ENCODE assay signal across 9 mouse cellular contexts in the genomic region with DNA sequence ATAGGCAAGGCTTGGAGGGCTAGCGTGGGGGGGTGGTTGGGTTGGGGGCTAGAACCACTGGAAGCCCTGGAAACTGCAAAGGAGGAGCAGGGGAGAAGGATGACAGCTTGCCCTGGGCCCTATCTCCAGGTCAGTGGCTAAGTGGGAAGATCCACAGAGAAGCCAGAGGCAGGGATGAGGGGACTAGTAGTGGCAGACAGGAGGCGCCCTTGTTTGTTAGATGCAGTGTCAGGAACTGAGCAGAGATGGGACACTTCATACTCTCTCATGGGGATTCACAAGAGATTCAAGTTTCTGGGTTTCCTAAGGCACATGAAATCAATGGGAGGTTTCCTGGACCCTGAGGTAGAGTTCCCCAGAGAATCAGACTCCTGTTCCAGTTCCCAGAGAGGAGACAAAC. TPM values are rescaled to one million over a fixed set of nuclear protein-coding genes. Genes with fewer than 3 reads are reported as not detected.
DNase-seq lines count a peak whose midpoint lies in the region; ATAC-seq and TF ChIP-seq lines count a peak whose summit lies in the region.
"Had no signal": no experiment of that assay in that cellular context is flagged by ENCODE, and none has a peak within 500 bp of the region (broad histone marks: within the 10 kb centered on the region; RNA-seq: fewer than 3 reads in every experiment).

No protein-coding gene starts in this region.

- no peak for TF ChIP-seq POLR2A in ES-Bruce4 (IDR thresholded peaks at IDR 0.05; ENCODE audit: insufficient read depth, low read length)
- TF ChIP-seq POLR2A in cortical plate, adult 2 months (IDR thresholded peaks at IDR 0.05; ENCODE audit: extremely low read depth, insufficient read depth, low read length), result no peak

- TF ChIP-seq CTCF in ES-Bruce4 (IDR thresholded peaks at IDR 0.05; ENCODE audit: low read depth, low read length), result peak; percentile 55
- TF ChIP-seq CTCF in cortical plate, adult 2 months (IDR thresholded peaks at IDR 0.05; ENCODE audit: extremely low read depth, insufficient read depth, low read length), result peak; percentile 50
- peak; percentile 58 for TF ChIP-seq CTCF in lung, embryonic 14.5 days (IDR thresholded peaks at IDR 0.05; ENCODE audit: low read depth)

- no peak overlapping the region for H3K4me2 ChIP-seq in heart, embryonic 11.5 days
- no peak overlapping the region for H3K4me2 ChIP-seq in lung, embryonic 14.5 days
- H3K4me2 ChIP-seq: neural tube, embryonic 13.5 days had no signal

- H3K4me3 ChIP-seq in heart, embryonic 11.5 days (ENCODE audit: low read depth, low read length), result no peak overlapping the region
- H3K4me3 ChIP-seq in ES-Bruce4 (ENCODE audit: low read depth, low read length), result no peak overlapping the region
- no peak overlapping the region for H3K4me3 ChIP-seq in cortical plate, adult 2 months (ENCODE audit: insufficient read depth, low read length)
- no peak overlapping the region for H3K4me3 ChIP-seq in lung, embryonic 14.5 days (ENCODE audit: low read depth, low read length)
- H3K4me3 ChIP-seq: neural tube, embryonic 13.5 days had no signal

- DNase-seq in heart, adult 8-10 months (ENCODE audit: low spot score), result peak; percentile 60
- DNase-seq in lung, embryonic 14.5 days, result peak; percentile 40
- no peak for DNase-seq in spleen, postnatal 36 days (ENCODE audit: low spot score in 2 of 2)
- DNase-seq in frontal cortex, postnatal 25 days (ENCODE audit: low spot score in 2 of 2), result no peak

- no peak for ATAC-seq in heart, embryonic 11.5 days (replicated peaks; ENCODE audit: insufficient number of reproducible peaks, low FRiP score, low TSS enrichment)
- ATAC-seq in lung, embryonic 14.5 days (ENCODE audit: insufficient read depth), result 0 out of 2 replicates have a peak, but pooled peaks have one; percentile 18
- no peak for ATAC-seq in frontal cortex, adult (ENCODE audit: low TSS enrichment)

- H3K4me1 ChIP-seq in heart, embryonic 11.5 days (ENCODE audit: control insufficient read depth, insufficient read depth, low read length), result no peaks in the 10 kb centered on the region
- H3K4me1 ChIP-seq in ES-Bruce4 (ENCODE audit: control insufficient read depth, insufficient read depth, low read length), result no peaks in the 10 kb centered on the region
- no peaks in the 10 kb centered on the region for H3K4me1 ChIP-seq in cortical plate, adult 2 months (ENCODE audit: control insufficient read depth, insufficient read depth, low read length)
- peaks cover 11% of the 10 kb centered on the region; the same call in 1 of the 2 replicates for H3K4me1 ChIP-seq in lung, embryonic 14.5 days (ENCODE audit: insufficient read depth)

- no peaks in the 10 kb centered on the region for H3K36me3 ChIP-seq in heart, embryonic 11.5 days (ENCODE audit: control insufficient read depth, insufficient read depth, low read length)
- H3K36me3 ChIP-seq in ES-Bruce4 (ENCODE audit: control insufficient read depth, insufficient read depth, low read length, poor library complexity, severe bottlenecking), result no peaks in the 10 kb centered on the region
- no peaks in the 10 kb centered on the region for H3K36me3 ChIP-seq in lung, embryonic 14.5 days (ENCODE audit: insufficient read depth)
- H3K36me3 ChIP-seq: neural tube, embryonic 13.5 days had no signal

- H3K9me3 ChIP-seq in heart, embryonic 11.5 days (replicated peaks; ENCODE audit: control insufficient read depth, low read length), result no peaks in the 10 kb centered on the region
- no peaks in the 10 kb centered on the region for H3K9me3 ChIP-seq in ES-Bruce4 (replicated peaks; ENCODE audit: control insufficient read depth, insufficient read depth, low read length, poor library complexity, severe bottlenecking)
- H3K9me3 ChIP-seq in lung, embryonic 14.5 days (ENCODE audit: low read depth, low read length), result no peaks in the 10 kb centered on the region
- H3K9me3 ChIP-seq: neural tube, embryonic 13.5 days had no signal

- no peak overlapping the region for H3K9ac ChIP-seq in heart, embryonic 11.5 days (ENCODE audit: low read depth, low read length)
- H3K9ac ChIP-seq in ES-Bruce4 (ENCODE audit: low read depth, poor library complexity, severe bottlenecking), result no peak overlapping the region
- H3K9ac ChIP-seq in lung, embryonic 14.5 days, result no peak overlapping the region
- H3K9ac ChIP-seq: neural tube, embryonic 13.5 days had no signal

- no peak for TF ChIP-seq EP300 in ES-Bruce4 (IDR thresholded peaks at IDR 0.05; ENCODE audit: insufficient read depth, low read depth, low read length)

- H3K27ac ChIP-seq in heart, embryonic 11.5 days (ENCODE audit: low read depth, low read length), result no peak overlapping the region
- H3K27ac ChIP-seq in ES-Bruce4 (ENCODE audit: insufficient read depth, low read length), result no peak overlapping the region
- no peak overlapping the region for H3K27ac ChIP-seq in cortical plate, adult 2 months (ENCODE audit: insufficient read depth, low read length)
- no peak overlapping the region for H3K27ac ChIP-seq in lung, embryonic 14.5 days (ENCODE audit: low read depth)
- H3K27ac ChIP-seq: neural tube, embryonic 13.5 days had no signal

- H3K27me3 ChIP-seq in heart, embryonic 11.5 days (ENCODE audit: control insufficient read depth, insufficient read depth, low read length), result peaks cover 10% of the 10 kb centered on the region
- no peaks in the 10 kb centered on the region for H3K27me3 ChIP-seq in ES-Bruce4 (ENCODE audit: control insufficient read depth, insufficient read depth, low read length, poor library complexity, severe bottlenecking)
- no peaks in the 10 kb centered on the region for H3K27me3 ChIP-seq in lung, embryonic 14.5 days (ENCODE audit: insufficient read depth, low read length)
- H3K27me3 ChIP-seq: neural tube, embryonic 13.5 days had no signal

- WGBS in heart, embryonic 11.5 days (ENCODE audit: insufficient replicate concordance), result 38% methylated on average over 2 of the region's 2 CpGs
- 24% methylated on average over 2 of the region's 2 CpGs for WGBS in lung, embryonic 14.5 days

RNA-seq across cellular contexts. Expression of gene Angpt4, which starts 30.3 kb away (rescaled TPM):
- total RNA-seq in heart, adult 8-10 months (2022), result under 1 TPM in 3 of 4 experiments, not detected in 1; 0.14 to 0.22 (median 0.16) TPM
- 0.21 and 0.30 TPM in 2 replicates for polyA plus RNA-seq in heart, embryonic 11.5 days (2014; fragmentation: Nextera tagmentation; extraction: Ambion mirVana)
- 0.25 TPM in 1 of 2 replicates, not detected in the other for polyA plus RNA-seq in ES-Bruce4 (2011; ENCODE audit: insufficient read depth, insufficient read length, low read depth, missing spikeins)
- 0.09 and 0.10 TPM in 2 replicates for polyA plus RNA-seq in cortical plate, adult 2 months (2012; rRNA removed)
- polyA plus RNA-seq in lung, embryonic 14.5 days (2014; fragmentation: Nextera tagmentation; extraction: Ambion mirVana), result 0.23 and 0.32 TPM in 2 replicates

RNA-seq across cellular contexts. Expression of gene Fam110a, which starts 38.8 kb away (rescaled TPM):
- total RNA-seq in heart, adult 8-10 months (2022), result 1 to 10 TPM; 2.8 to 5.0 (median 4.3) TPM
- 9.7 and 10.5 TPM in 2 replicates for polyA plus RNA-seq in heart, embryonic 11.5 days (2014; fragmentation: Nextera tagmentation; extraction: Ambion mirVana)
- 13.6 and 14.4 TPM in 2 replicates for polyA plus RNA-seq in ES-Bruce4 (2011; ENCODE audit: insufficient read depth, insufficient read length, low read depth, missing spikeins)
- 6.6 and 6.9 TPM in 2 replicates for polyA plus RNA-seq in cortical plate, adult 2 months (2012; rRNA removed)
- 29.3 and 29.4 TPM in 2 replicates for polyA plus RNA-seq in lung, embryonic 14.5 days (2014; fragmentation: Nextera tagmentation; extraction: Ambion mirVana)

RNA-seq across cellular contexts. Expression of gene Slc52a3, which starts 55.0 kb away (rescaled TPM):
- total RNA-seq in heart, adult 8-10 months (2022), result 1 to 10 TPM; 1.2 to 4.2 (median 2.3) TPM
- 0.80 and 0.86 TPM in 2 replicates for polyA plus RNA-seq in heart, embryonic 11.5 days (2014; fragmentation: Nextera tagmentation; extraction: Ambion mirVana)
- polyA plus RNA-seq in ES-Bruce4 (2011; ENCODE audit: insufficient read depth, insufficient read length, low read depth, missing spikeins), result 2.6 and 3.0 TPM in 2 replicates
- polyA plus RNA-seq in cortical plate, adult 2 months (2012; rRNA removed), result 3.1 and 3.3 TPM in 2 replicates
- 0.72 and 1.5 TPM in 2 replicates for polyA plus RNA-seq in lung, embryonic 14.5 days (2014; fragmentation: Nextera tagmentation; extraction: Ambion mirVana)

Comparison
In these comparisons a context has a peak if more than half of its experiments do, and no peak if none do; other contexts are left out.
1. DNase-seq: peak in heart, adult 8-10 months (single experiment) and lung, embryonic 14.5 days (single experiment); none in spleen, postnatal 36 days (0 of 2) and frontal cortex, postnatal 25 days (0 of 2).
2. Peak in every context shown above with its lines, with median percentiles within 50 percentile points of each other: CTCF ChIP-seq.